Mouse (Mus musculus): ENCODE measurements around the gene Grin2c. TPM values are rescaled to one million over a fixed set of nuclear protein-coding genes. Genes with fewer than 3 reads are reported as not detected.

Grin2c gene
- polyA plus RNA-seq, 1 experiment = not detected

DNA sequence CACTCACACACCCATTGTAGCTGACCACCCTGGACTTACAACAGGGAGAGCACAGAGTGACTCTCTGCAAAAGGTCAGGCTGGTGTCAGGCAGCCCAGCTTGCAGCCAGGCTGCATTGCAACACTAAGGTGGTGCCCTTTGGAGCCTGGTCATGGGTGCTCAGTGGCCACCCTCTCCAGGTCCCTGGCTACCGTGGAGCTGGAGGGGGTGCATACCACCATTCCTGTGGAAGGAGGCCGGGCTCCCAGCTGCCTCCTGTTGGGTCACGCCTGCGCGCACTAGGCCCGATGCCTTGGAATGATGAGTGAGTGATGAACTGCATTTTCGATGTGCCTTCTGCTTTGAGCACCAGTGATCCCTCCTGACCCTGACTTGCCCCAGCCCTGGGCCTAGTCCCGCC, 22.2 kb downstream of the Grin2c start:
- H3K4me3 ChIP-seq (ENCODE audit: insufficient read depth, low read depth, low read length) = no peak overlapping the region
- no peak for TF ChIP-seq POLR2A (IDR thresholded peaks at IDR 0.05; ENCODE audit: insufficient read depth, low read depth, low read length)
- TF ChIP-seq CTCF (IDR thresholded peaks at IDR 0.05; ENCODE audit: insufficient read depth, low read depth, low read length) = no peak
- H3K27ac ChIP-seq (ENCODE audit: insufficient read depth, low read depth, low read length) = no peak overlapping the region
- H3K4me1 ChIP-seq (ENCODE audit: control insufficient read depth, insufficient read depth, low read length) = peaks cover 25% of the 10 kb centered on the region
- WGBS = 89% methylated on average over 8 of the region's 8 CpGs

DNA sequence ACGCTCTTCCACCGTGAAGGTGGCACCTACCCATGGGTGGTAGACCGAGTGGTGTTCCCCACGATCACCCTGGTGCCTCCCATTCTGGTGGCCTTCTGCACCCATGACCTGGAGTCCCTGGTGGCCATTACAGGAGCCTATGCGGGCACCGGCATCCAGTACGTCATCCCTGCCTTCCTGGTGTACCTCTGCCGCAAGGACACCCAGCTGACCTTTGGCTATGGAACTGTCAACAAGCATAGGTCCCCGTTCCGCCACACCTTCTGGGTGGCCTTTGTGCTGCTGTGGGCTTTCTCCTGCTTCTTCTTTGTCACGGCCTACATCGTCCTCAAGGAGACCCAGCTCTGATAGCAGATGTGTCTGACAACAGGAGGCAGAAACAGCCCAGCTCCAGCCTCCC, 23.3 kb downstream of the Grin2c start:
- WGBS = 96% methylated on average over 12 of the region's 12 CpGs
- H3K4me1 ChIP-seq (ENCODE audit: control insufficient read depth, insufficient read depth, low read length) = peaks cover 26% of the 10 kb centered on the region
- TF ChIP-seq POLR2A (IDR thresholded peaks at IDR 0.05; ENCODE audit: insufficient read depth, low read depth, low read length) (no peak), CTCF (IDR thresholded peaks at IDR 0.05; ENCODE audit: insufficient read depth, low read depth, low read length) (no peak)
- no peak overlapping the region for H3K4me3 ChIP-seq (ENCODE audit: insufficient read depth, low read depth, low read length)
- no peak overlapping the region for H3K27ac ChIP-seq (ENCODE audit: insufficient read depth, low read depth, low read length)

GRCm38 (mm10) chr11:115242746-115243145, 24.3 kb downstream of the Grin2c start:
- no peak overlapping the region for H3K27ac ChIP-seq (ENCODE audit: insufficient read depth, low read depth, low read length)
- H3K4me1 ChIP-seq (ENCODE audit: control insufficient read depth, insufficient read depth, low read length) = peaks cover 21% of the 10 kb centered on the region
- 89% methylated on average over 3 of the region's 3 CpGs for WGBS
- H3K4me3 ChIP-seq (ENCODE audit: insufficient read depth, low read depth, low read length) = no peak overlapping the region
- TF ChIP-seq CTCF (IDR thresholded peaks at IDR 0.05; ENCODE audit: insufficient read depth, low read depth, low read length) (no peak), POLR2A (IDR thresholded peaks at IDR 0.05; ENCODE audit: insufficient read depth, low read depth, low read length) (no peak)

- peaks cover 14% of the 10 kb centered on the region for H3K4me1 ChIP-seq (ENCODE audit: control insufficient read depth, insufficient read depth, low read length)
- no peak for TF ChIP-seq CTCF (IDR thresholded peaks at IDR 0.05; ENCODE audit: insufficient read depth, low read depth, low read length)
- no peak for TF ChIP-seq POLR2A (IDR thresholded peaks at IDR 0.05; ENCODE audit: insufficient read depth, low read depth, low read length)
- no peak overlapping the region for H3K4me3 ChIP-seq (ENCODE audit: insufficient read depth, low read depth, low read length)
- WGBS = 77% methylated on average over 11 of the region's 11 CpGs
- H3K27ac ChIP-seq (ENCODE audit: insufficient read depth, low read depth, low read length) = no peak overlapping the region
Observed at GRCm38 (mm10) chr11:115241402-115241801, 25.6 kb downstream of the Grin2c start.

DNA sequence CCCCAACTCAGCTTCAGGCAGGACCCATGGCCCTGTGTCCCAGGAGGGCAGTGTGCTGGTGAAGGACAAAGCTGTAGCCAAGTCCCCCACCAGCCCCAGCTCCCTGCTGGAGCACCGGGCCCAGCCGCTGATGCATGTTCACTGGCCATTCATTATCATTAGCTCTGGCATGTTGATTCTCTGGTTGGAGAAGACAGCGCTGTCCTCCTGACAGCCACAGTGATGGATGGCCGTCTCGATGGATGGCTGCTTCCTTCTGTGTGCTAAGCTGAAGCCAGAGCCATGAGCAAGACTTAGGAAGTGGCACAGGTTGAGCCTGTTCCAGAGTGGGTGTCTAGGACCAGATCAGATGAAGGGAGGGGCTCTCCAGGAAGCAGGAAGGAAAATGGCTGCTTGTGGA, 30.5 kb downstream of the Grin2c start:
- H3K4me1 ChIP-seq (ENCODE audit: control insufficient read depth, insufficient read depth, low read length) = peaks cover 36% of the 10 kb centered on the region
- H3K27ac ChIP-seq (ENCODE audit: insufficient read depth, low read depth, low read length) = no peak overlapping the region
- H3K4me3 ChIP-seq (ENCODE audit: insufficient read depth, low read depth, low read length) = no peak overlapping the region
- WGBS = 67% methylated on average over 5 of the region's 5 CpGs
- TF ChIP-seq POLR2A (IDR thresholded peaks at IDR 0.05; ENCODE audit: insufficient read depth, low read depth, low read length) (no peak), CTCF (IDR thresholded peaks at IDR 0.05; ENCODE audit: insufficient read depth, low read depth, low read length) (no peak)

- H3K27ac ChIP-seq (ENCODE audit: insufficient read depth, low read depth, low read length) = 0 out of 2 replicates have a peak overlapping the region, but pooled peaks have one; percentile 7
- H3K4me1 ChIP-seq (ENCODE audit: control insufficient read depth, insufficient read depth, low read length) = peaks cover 49% of the 10 kb centered on the region
Observed at GRCm38 (mm10) chr11:115234320-115235044, 32.6 kb downstream of the Grin2c start.

GRCm38 (mm10) chr11:115233526-115234290, 33.3 kb downstream of the Grin2c start:
- no peak overlapping the region for H3K4me3 ChIP-seq (ENCODE audit: insufficient read depth, low read depth, low read length)
- peak overlapping the region; percentile 31; the same call in 1 of the 2 replicates for H3K27ac ChIP-seq (ENCODE audit: insufficient read depth, low read depth, low read length)
- WGBS = 48% methylated on average over 20 of the region's 20 CpGs
- TF ChIP-seq POLR2A (IDR thresholded peaks at IDR 0.05; ENCODE audit: insufficient read depth, low read depth, low read length) (no peak), CTCF (IDR thresholded peaks at IDR 0.05; ENCODE audit: insufficient read depth, low read depth, low read length) (no peak)
- peaks cover 51% of the 10 kb centered on the region for H3K4me1 ChIP-seq (ENCODE audit: control insufficient read depth, insufficient read depth, low read length)

More at GRCm38 (mm10) chr11:115234320-115235044, 32.6 kb downstream of the Grin2c start:
- H3K4me3 ChIP-seq (ENCODE audit: insufficient read depth, low read depth, low read length) = no peak overlapping the region
- TF ChIP-seq CTCF (IDR thresholded peaks at IDR 0.05; ENCODE audit: insufficient read depth, low read depth, low read length) = no peak
- no peak for TF ChIP-seq POLR2A (IDR thresholded peaks at IDR 0.05; ENCODE audit: insufficient read depth, low read depth, low read length)
- 79% methylated on average over 15 of the region's 15 CpGs for WGBS

- H3K4me3 ChIP-seq (ENCODE audit: insufficient read depth, low read depth, low read length) = no peak overlapping the region
- WGBS = 76% methylated on average over 5 of the region's 5 CpGs
- peaks cover 57% of the 10 kb centered on the region for H3K4me1 ChIP-seq (ENCODE audit: control insufficient read depth, insufficient read depth, low read length)
- H3K27ac ChIP-seq (ENCODE audit: insufficient read depth, low read depth, low read length) = peak overlapping the region; percentile 55
- no peak for TF ChIP-seq POLR2A (IDR thresholded peaks at IDR 0.05; ENCODE audit: insufficient read depth, low read depth, low read length)
- TF ChIP-seq CTCF (IDR thresholded peaks at IDR 0.05; ENCODE audit: insufficient read depth, low read depth, low read length) = no peak
Observed at GRCm38 (mm10) chr11:115232889-115233288, 34.2 kb downstream of the Grin2c start.

DNA sequence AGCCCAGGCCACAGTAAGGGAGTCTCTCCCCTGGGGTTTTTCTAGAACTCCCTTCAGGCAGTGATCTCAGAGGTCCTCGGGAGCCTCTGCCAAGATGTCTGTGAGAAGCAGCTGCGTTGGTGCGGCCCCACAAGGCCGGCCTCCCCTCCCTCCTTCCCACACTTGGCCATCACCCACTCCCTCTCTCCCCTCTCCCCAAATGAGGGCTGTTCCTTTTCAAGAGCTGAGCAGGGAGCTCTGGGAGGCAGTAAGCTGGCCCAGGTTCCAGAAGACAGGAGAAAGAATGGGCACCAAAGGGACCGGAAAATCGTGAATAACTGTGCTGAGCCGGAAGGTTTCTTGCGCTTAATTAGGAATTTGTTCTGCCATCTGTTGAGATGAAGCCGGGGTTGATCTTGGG, 35.1 kb downstream of the Grin2c start:
- Histone ChIP-seq H3K4me1 (ENCODE audit: control insufficient read depth, insufficient read depth, low read length) (peaks cover 65% of the 10 kb centered on the region), H3K4me3 (ENCODE audit: insufficient read depth, low read depth, low read length) (no peak overlapping the region), H3K27ac (ENCODE audit: insufficient read depth, low read depth, low read length) (peak overlapping the region; percentile 71)
- WGBS = 35% methylated on average over 9 of the region's 9 CpGs
- TF ChIP-seq POLR2A (IDR thresholded peaks at IDR 0.05; ENCODE audit: insufficient read depth, low read depth, low read length) (no peak), CTCF (IDR thresholded peaks at IDR 0.05; ENCODE audit: insufficient read depth, low read depth, low read length) (no peak)
